Mouse (Mus musculus) neural tube, embryonic 11.5 days (tissue): ENCODE data around the gene Sdsl. TPM values are rescaled to one million over a fixed set of nuclear protein-coding genes. Genes with fewer than 3 reads are reported as not detected.

Experiments used
- ATAC-seq: fragments of 200-750 bp; cut with Nextera tagmentation; 2 replicates; pipeline ENCODE4 v1.8.0; 2017; ENCODE audit warnings: moderate number of reproducible peaks, mild to moderate bottlenecking, moderate TSS enrichment, moderate library complexity; ENCODE audit not compliant: insufficient read depth, low FRiP score, low TSS enrichment
- DNase-seq: peaks from one replicate; pipeline ENCODE4 v3.0.0-alpha.2; 2015; ENCODE audit warnings: low spot score
- H3K27ac ChIP-seq: fragments of 300-500 bp; sonication (generic); 2 replicates; pipeline ENCODE4 v1.5.1; 2014; ENCODE audit warnings: low read depth, mild to moderate bottlenecking, low read length
- H3K27me3 ChIP-seq: fragments of 300-500 bp; sonication (generic); 2 replicates; pipeline ENCODE4 v1.6.1; 2014; ENCODE audit warnings: mild to moderate bottlenecking, low read length, mixed read lengths; ENCODE audit not compliant: control insufficient read depth, insufficient read depth
- H3K36me3 ChIP-seq: fragments of 300-500 bp; sonication (generic); 2 replicates; pipeline ENCODE4 v1.6.1; 2014; ENCODE audit warnings: mild to moderate bottlenecking, low read length, moderate library complexity, mixed read lengths; ENCODE audit not compliant: control insufficient read depth, insufficient read depth
- H3K4me1 ChIP-seq: fragments of 300-500 bp; sonication (generic); 2 replicates; pipeline ENCODE4 v1.6.1; 2014; ENCODE audit warnings: low read length, mixed read lengths; ENCODE audit not compliant: control insufficient read depth, insufficient read depth
- H3K4me2 ChIP-seq: fragments of 300-500 bp; sonication (generic); 2 replicates; pipeline ENCODE4 v1.6.1; 2014; ENCODE audit warnings: low read depth, mild to moderate bottlenecking, moderate library complexity
- H3K4me3 ChIP-seq: fragments of 300-500 bp; sonication (generic); 2 replicates; pipeline ENCODE4 v1.5.1; 2014; ENCODE audit warnings: low read depth, low read length
- H3K9ac ChIP-seq: fragments of 300-500 bp; sonication (generic); 2 replicates; pipeline ENCODE4 v1.6.1; 2014; ENCODE audit warnings: mild to moderate bottlenecking, low read length
- H3K9me3 ChIP-seq: fragments of 300-500 bp; sonication (generic); 2 replicates; pipeline ENCODE4 v1.6.1; 2016; ENCODE audit warnings: low read length; ENCODE audit not compliant: control insufficient read depth
- WGBS: fragments of 180-500 bp; shearing (Covaris S2); extraction: QIAGEN DNeasy Blood & Tissue Kit; methylation state at CpG from one replicate; pipeline ENCODE4 v1.1.7; 2014; 5-methylcytosine and 5-hydroxymethylcytosine counted together
- polyA plus RNA-seq: library from polyadenylated mRNA; unstranded; fragments of >200 nt; fragmentation: Nextera tagmentation; extraction: Ambion mirVana; gene quantifications from 2 replicates; pipeline ENCODE4 v1.2.1, GENCODE M21; 2014

The Sdsl gene
- polyA plus RNA-seq, 1 experiment from 2014 or later: 5.3 TPM

GRCm38 (mm10) chr5:120424657-120425056 is 48.0 kb downstream of the Sdsl start:
- no peak for DNase-seq
- peaks cover 8% of the 10 kb centered on the region; the same call in 1 of the 2 replicates for H3K4me1 ChIP-seq
- WGBS: 1% methylated on average over 11 of the region's 11 CpGs
- no peaks in the 10 kb centered on the region for H3K36me3 ChIP-seq
- H3K9ac ChIP-seq: peak overlapping the region; percentile 47
- peaks cover 74% of the 10 kb centered on the region for H3K27me3 ChIP-seq
- peak overlapping the region; percentile 31 for H3K27ac ChIP-seq
- peak overlapping the region; percentile 29 for H3K4me2 ChIP-seq
- ATAC-seq: no peak
- H3K4me3 ChIP-seq: peak overlapping the region; percentile 11
- H3K9me3 ChIP-seq: no peaks in the 10 kb centered on the region

- H3K9me3 ChIP-seq: no peaks in the 10 kb centered on the region
- peaks cover 8% of the 10 kb centered on the region; the same call in 1 of the 2 replicates for H3K4me1 ChIP-seq
- H3K4me2 ChIP-seq: peak overlapping the region; percentile 29
- ATAC-seq (no peak), DNase-seq (peak; percentile 90)
- peak overlapping the region; percentile 47 for H3K9ac ChIP-seq
- H3K27ac ChIP-seq: no peak overlapping the region; the same call in 1 of the 2 replicates
- H3K4me3 ChIP-seq: peak overlapping the region; percentile 4
- WGBS: under 1% methylated on average over 19 of the region's 19 CpGs
- peaks cover 69% of the 10 kb centered on the region for H3K27me3 ChIP-seq
- H3K36me3 ChIP-seq: no peaks in the 10 kb centered on the region
These were observed 48.6 kb downstream of the Sdsl start for GRCm38 (mm10) chr5:120424039-120424438.

- ATAC-seq (no peak), DNase-seq (no peak)
- H3K36me3 ChIP-seq: no peaks in the 10 kb centered on the region
- no peak overlapping the region for H3K4me2 ChIP-seq
- 91% methylated on average over 8 of the region's 8 CpGs for WGBS
- no peak overlapping the region for H3K4me3 ChIP-seq
- H3K9me3 ChIP-seq: no peaks in the 10 kb centered on the region
- no peak overlapping the region for H3K9ac ChIP-seq
- no peaks in the 10 kb centered on the region for H3K4me1 ChIP-seq
- H3K27me3 ChIP-seq: peaks cover 34% of the 10 kb centered on the region
- no peak overlapping the region for H3K27ac ChIP-seq
These were observed 52.5 kb downstream of the Sdsl start for GRCm38 (mm10) chr5:120420106-120420505.

DNA sequence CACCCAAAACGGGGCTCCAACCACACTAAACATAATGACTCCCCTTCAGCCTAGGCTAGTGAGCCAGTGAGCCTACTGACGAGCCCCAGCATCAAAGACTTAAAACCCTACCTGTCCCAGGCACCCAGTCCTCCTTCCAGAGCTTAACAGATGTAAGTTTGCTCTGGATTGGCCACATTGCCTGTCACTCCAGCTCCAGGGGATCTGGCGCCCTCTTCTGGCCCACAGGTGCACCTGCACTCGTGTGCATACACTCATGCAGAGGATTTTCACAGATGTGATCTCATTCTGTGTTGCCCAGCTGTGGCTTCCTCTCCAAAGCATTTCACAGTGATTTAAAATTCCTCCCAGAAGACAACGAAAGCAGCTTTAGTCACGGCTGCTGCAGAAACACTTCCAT is 59.2 kb downstream of the Sdsl start:
- DNase-seq: no peak
- H3K9me3 ChIP-seq: 0 out of 2 replicates have a peak, but pooled peaks cover 4% of the 10 kb centered on the region
- H3K4me1 ChIP-seq: no peaks in the 10 kb centered on the region; the same call in 1 of the 2 replicates
- no peak overlapping the region for H3K9ac ChIP-seq
- peaks cover 24% of the 10 kb centered on the region for H3K27me3 ChIP-seq
- ATAC-seq: no peak
- H3K27ac ChIP-seq: no peak overlapping the region
- WGBS: 84% methylated on average over 6 of the region's 6 CpGs
- no peak overlapping the region for H3K4me2 ChIP-seq
- H3K36me3 ChIP-seq: no peaks in the 10 kb centered on the region
- no peak overlapping the region for H3K4me3 ChIP-seq

DNA sequence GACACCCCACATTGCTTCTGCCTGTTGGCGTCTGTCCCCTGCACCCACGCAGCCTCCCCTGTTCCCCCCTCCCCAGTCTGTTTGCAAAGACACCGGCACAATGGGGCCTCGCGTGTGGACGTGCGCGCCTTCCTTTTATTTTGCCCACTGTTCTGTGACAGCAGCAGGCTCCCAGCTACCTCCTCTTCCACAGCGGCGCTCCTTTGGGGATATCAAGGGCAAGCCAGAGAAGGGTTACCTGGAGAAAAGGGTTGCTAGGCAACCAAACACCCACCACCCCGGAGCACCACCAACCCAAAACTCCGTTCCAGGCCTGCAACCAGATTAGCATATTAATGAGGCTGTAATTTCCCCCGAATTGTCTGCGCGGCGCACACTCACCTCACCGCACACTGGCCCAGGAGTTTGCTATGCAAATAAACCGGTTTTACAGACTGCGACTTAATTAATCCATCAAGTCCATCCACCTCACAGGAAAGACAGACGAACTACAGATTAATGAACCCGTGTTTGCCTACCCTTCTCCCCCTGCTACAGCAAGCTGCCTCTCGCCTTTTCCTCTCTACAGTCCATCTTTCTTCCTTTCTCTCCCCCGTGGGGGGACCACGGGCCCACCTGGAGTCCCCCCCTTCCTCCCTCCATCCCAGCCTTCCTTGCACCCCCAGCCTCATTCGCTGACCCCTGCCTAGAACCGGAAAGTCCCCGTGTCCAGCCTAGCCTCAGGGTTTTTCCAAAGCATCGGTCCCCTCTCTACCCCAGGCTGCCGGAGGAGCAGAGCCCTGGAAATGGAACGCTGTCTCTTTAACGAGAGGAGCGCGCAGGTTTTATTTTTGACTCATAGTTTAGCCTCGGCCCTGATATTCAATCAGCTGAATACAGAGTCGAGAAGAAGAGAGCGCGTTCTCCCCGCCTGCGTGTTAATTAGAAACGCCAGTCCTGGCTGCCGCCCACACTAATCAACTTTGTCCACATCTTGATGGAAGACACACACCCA is 62.9 kb downstream of the Sdsl start:
- peak; percentile 37 for DNase-seq
- Histone ChIP-seq H3K4me2 (peak overlapping the region; percentile 32), H3K36me3 (no peaks in the 10 kb centered on the region), H3K27me3 (peaks cover 27% of the 10 kb centered on the region), H3K9ac (peak overlapping the region; percentile 35; the same call in 1 of the 2 replicates), H3K9me3 (0 out of 2 replicates have a peak, but pooled peaks cover 4% of the 10 kb centered on the region), H3K4me1 (no peaks in the 10 kb centered on the region; the same call in 1 of the 2 replicates), H3K27ac (peak overlapping the region; percentile 67), H3K4me3 (0 out of 2 replicates have a peak overlapping the region, but pooled peaks have one; percentile 1)
- peak; percentile 60 for ATAC-seq
- 2% methylated on average over 41 of the region's 41 CpGs for WGBS

GRCm38 (mm10) chr5:120408933-120409332 is 63.7 kb downstream of the Sdsl start:
- Histone ChIP-seq H3K4me3 (no peak overlapping the region), H3K4me2 (no peak overlapping the region), H3K36me3 (no peaks in the 10 kb centered on the region), H3K4me1 (no peaks in the 10 kb centered on the region; the same call in 1 of the 2 replicates), H3K27ac (peak overlapping the region; percentile 67; the same call in 1 of the 2 replicates), H3K27me3 (peaks cover 27% of the 10 kb centered on the region), H3K9me3 (0 out of 2 replicates have a peak, but pooled peaks cover 4% of the 10 kb centered on the region), H3K9ac (no peak overlapping the region)
- 71% methylated on average over 14 of the region's 14 CpGs for WGBS
- 0 out of 2 replicates have a peak, but pooled peaks have one; percentile 38 for ATAC-seq
- DNase-seq: no peak

Other genes starting within 250 kb of the Sdsl start
- 29.9 and 31.2 TPM in 2 replicates for gene Lhx5, start 41.1 kb downstream of the Sdsl start, polyA plus RNA-seq
- not detected in 2 replicates for gene Sds, start 3.7 kb upstream of the Sdsl start, polyA plus RNA-seq
- 33.3 and 33.6 TPM in 2 replicates for gene Plbd2, start 30.8 kb upstream of the Sdsl start, polyA plus RNA-seq
- gene Slc8b1, start 38.4 kb upstream of the Sdsl start, polyA plus RNA-seq: 2.9 and 4.9 TPM in 2 replicates
- gene Tpcn1, start 115.9 kb upstream of the Sdsl start, polyA plus RNA-seq: 14.9 and 16.8 TPM in 2 replicates
- gene Iqcd, start 116.2 kb upstream of the Sdsl start, polyA plus RNA-seq: 0.62 and 0.81 TPM in 2 replicates
- gene Rita1, start 139.8 kb upstream of the Sdsl start, polyA plus RNA-seq: 12.3 and 13.2 TPM in 2 replicates
- gene Ddx54, start 139.9 kb upstream of the Sdsl start, polyA plus RNA-seq: 42.0 and 42.6 TPM in 2 replicates
- gene Cfap73, start 161.4 kb upstream of the Sdsl start, polyA plus RNA-seq: not detected in 2 replicates
- 0.39 TPM in 1 of 2 replicates, not detected in the other for gene Rasal1, start 176.0 kb upstream of the Sdsl start, polyA plus RNA-seq
- gene Dtx1, start 239.1 kb upstream of the Sdsl start, polyA plus RNA-seq: 7.0 and 7.4 TPM in 2 replicates